Mouse (Mus musculus) midbrain, postnatal 0 days (tissue): ENCODE data around the gene Prkce. TPM values are rescaled to one million over a fixed set of nuclear protein-coding genes. Genes with fewer than 3 reads are reported as not detected.
A peak's percentile ranks its signal among the peaks of the same experiment; 100 is the strongest.

Source experiments
- ATAC-seq: fragments of 200-750 bp; cut with Nextera tagmentation; 2 replicates; pipeline ENCODE4 v1.8.0; 2017; ENCODE audit warnings: moderate number of reproducible peaks, mild to moderate bottlenecking, moderate TSS enrichment, moderate library complexity; ENCODE audit not compliant: low FRiP score
- DNase-seq: peaks from one replicate; pipeline ENCODE4 v3.0.0-alpha.2; 2015; ENCODE audit warnings: low spot score
- H3K27ac ChIP-seq: fragments of 300-500 bp; sonication (generic); 2 replicates; pipeline ENCODE4 v1.5.1; 2014; ENCODE audit warnings: low read depth, mild to moderate bottlenecking, low read length, mixed read lengths
- H3K27me3 ChIP-seq: fragments of 300-500 bp; sonication (generic); 2 replicates; pipeline ENCODE4 v1.6.1; 2014; ENCODE audit warnings: low read length, control low read depth, mixed read lengths; ENCODE audit not compliant: insufficient read depth
- H3K36me3 ChIP-seq: fragments of 300-500 bp; sonication (generic); 2 replicates; pipeline ENCODE4 v1.6.1; 2014; ENCODE audit warnings: low read length, control low read depth, mixed read lengths; ENCODE audit not compliant: insufficient read depth
- H3K4me1 ChIP-seq: fragments of 300-500 bp; sonication (generic); 2 replicates; pipeline ENCODE4 v1.6.1; 2014; ENCODE audit warnings: mild to moderate bottlenecking, control low read depth, antibody characterized with exemption, low read length, mixed read lengths; ENCODE audit not compliant: insufficient read depth
- H3K4me2 ChIP-seq: fragments of 300-500 bp; sonication (generic); 2 replicates; pipeline ENCODE4 v1.6.1; 2014; ENCODE audit warnings: low read depth, mild to moderate bottlenecking, low read length, mixed read lengths; ENCODE audit not compliant: poor library complexity, severe bottlenecking
- H3K4me3 ChIP-seq: fragments of 300-500 bp; sonication (generic); 2 replicates; pipeline ENCODE4 v1.5.1; 2014; ENCODE audit warnings: low read depth, mild to moderate bottlenecking, low read length, moderate library complexity
- H3K9ac ChIP-seq: fragments of 300-500 bp; sonication (generic); replicated peaks from 2 replicates; pipeline ENCODE4 v1.6.1; 2014; ENCODE audit warnings: mild to moderate bottlenecking, low read length, moderate library complexity, mixed read lengths; ENCODE audit not compliant: poor library complexity, severe bottlenecking
- H3K9me3 ChIP-seq: fragments of 300-500 bp; sonication (generic); 2 replicates; pipeline ENCODE4 v1.6.1; 2016; ENCODE audit warnings: low read length, control low read depth
- CTCF ChIP-seq: IDR thresholded peaks from 2 replicates; pipeline ENCODE4 v1.5.1; 2016; ENCODE audit warnings: antibody characterized with exemption, mild to moderate bottlenecking
- WGBS: fragments of 180-500 bp; shearing (Covaris S2); extraction: QIAGEN DNeasy Blood & Tissue Kit; methylation state at CpG from one replicate; pipeline ENCODE4 v1.1.7; 2014; 5-methylcytosine and 5-hydroxymethylcytosine counted together
- polyA plus RNA-seq: library from polyadenylated mRNA; unstranded; fragments of >200 nt; fragmentation: Nextera tagmentation; extraction: Ambion mirVana; gene quantifications from 2 replicates; pipeline ENCODE4 v1.2.1, GENCODE M21; 2015
- total RNA-seq: library from RNA; depleted of rRNA; stranded (reverse); fragments of >200 nt; gene quantifications from 2 replicates; pipeline ENCODE4 v1.2.3, GENCODE M21; 2014

The Prkce gene
- total and polyA plus RNA-seq, 2 experiments from 2014 or later: 61.0 to 64.5 TPM

GRCm38 (mm10) chr17:86492376-86492775 lies 324.8 kb downstream of the Prkce start:
- TF ChIP-seq CTCF: no peak
- Histone ChIP-seq H3K36me3 (0 out of 2 replicates have a peak, but pooled peaks cover 4% of the 10 kb centered on the region), H3K4me1 (no peaks in the 10 kb centered on the region), H3K4me3 (no peak overlapping the region), H3K27me3 (no peaks in the 10 kb centered on the region), H3K9me3 (no peaks in the 10 kb centered on the region), H3K9ac (no peak overlapping the region), H3K4me2 (no peak overlapping the region), H3K27ac (no peak overlapping the region)
- no peak for DNase-seq
- WGBS: 90% methylated on average over 7 of the region's 7 CpGs
- no peak for ATAC-seq

GRCm38 (mm10) chr17:86493891-86494420 lies 326.4 kb downstream of the Prkce start:
- ATAC-seq: no peak
- 92% methylated on average over 8 of the region's 8 CpGs for WGBS

GRCm38 (mm10) chr17:86494494-86494893 lies 326.9 kb downstream of the Prkce start:
- Histone ChIP-seq H3K4me2 (no peak overlapping the region), H3K9ac (no peak overlapping the region), H3K27me3 (no peaks in the 10 kb centered on the region), H3K27ac (no peak overlapping the region), H3K9me3 (no peaks in the 10 kb centered on the region), H3K36me3 (0 out of 2 replicates have a peak, but pooled peaks cover 4% of the 10 kb centered on the region), H3K4me1 (no peaks in the 10 kb centered on the region), H3K4me3 (no peak overlapping the region)
- ATAC-seq (no peak), DNase-seq (no peak)
- TF ChIP-seq CTCF: no peak
- WGBS: 91% methylated on average over 6 of the region's 6 CpGs

More at GRCm38 (mm10) chr17:86493891-86494420, 326.4 kb downstream of the Prkce start:
- Histone ChIP-seq H3K27ac (no peak overlapping the region), H3K9me3 (no peaks in the 10 kb centered on the region), H3K27me3 (no peaks in the 10 kb centered on the region), H3K4me3 (no peak overlapping the region), H3K9ac (no peak overlapping the region), H3K36me3 (0 out of 2 replicates have a peak, but pooled peaks cover 4% of the 10 kb centered on the region), H3K4me2 (no peak overlapping the region), H3K4me1 (no peaks in the 10 kb centered on the region)
- no peak for TF ChIP-seq CTCF
- DNase-seq: no peak

GRCm38 (mm10) chr17:86494895-86495294 lies 327.3 kb downstream of the Prkce start:
- Histone ChIP-seq H3K36me3 (0 out of 2 replicates have a peak, but pooled peaks cover 4% of the 10 kb centered on the region), H3K9ac (no peak overlapping the region), H3K4me2 (no peak overlapping the region), H3K27me3 (no peaks in the 10 kb centered on the region), H3K27ac (no peak overlapping the region), H3K4me1 (no peaks in the 10 kb centered on the region), H3K9me3 (no peaks in the 10 kb centered on the region), H3K4me3 (no peak overlapping the region)
- DNase-seq: no peak
- TF ChIP-seq CTCF: no peak; the same call in 1 of the 2 replicates
- ATAC-seq: no peak
- 71% methylated on average over 6 of the region's 6 CpGs for WGBS

- 0 out of 2 replicates have a peak, but pooled peaks cover 4% of the 10 kb centered on the region for H3K36me3 ChIP-seq
- H3K27me3 ChIP-seq: no peaks in the 10 kb centered on the region
- no peaks in the 10 kb centered on the region for H3K9me3 ChIP-seq
- H3K9ac ChIP-seq: no peak overlapping the region
- no peaks in the 10 kb centered on the region for H3K4me1 ChIP-seq
- DNase-seq (peak; percentile 75), ATAC-seq (0 out of 2 replicates have a peak, but pooled peaks have one; percentile 31)
- peak; percentile 84 for TF ChIP-seq CTCF
- no peak overlapping the region for H3K27ac ChIP-seq
- no peak overlapping the region for H3K4me2 ChIP-seq
- 92% methylated on average over 9 of the region's 9 CpGs for WGBS
- no peak overlapping the region for H3K4me3 ChIP-seq
Observed at GRCm38 (mm10) chr17:86496123-86496771, 328.7 kb downstream of the Prkce start.

GRCm38 (mm10) chr17:86497302-86497701 lies 329.7 kb downstream of the Prkce start:
- WGBS: 85% methylated on average over 4 of the region's 4 CpGs
- no peaks in the 10 kb centered on the region for H3K4me1 ChIP-seq
- no peak overlapping the region for H3K4me3 ChIP-seq
- ATAC-seq (no peak), DNase-seq (no peak)
- H3K36me3 ChIP-seq: 0 out of 2 replicates have a peak, but pooled peaks cover 3% of the 10 kb centered on the region
- H3K27ac ChIP-seq: no peak overlapping the region
- no peak for TF ChIP-seq CTCF
- H3K9ac ChIP-seq: no peak overlapping the region
- H3K9me3 ChIP-seq: no peaks in the 10 kb centered on the region
- H3K27me3 ChIP-seq: no peaks in the 10 kb centered on the region
- H3K4me2 ChIP-seq: no peak overlapping the region
